Mouse (Mus musculus) kidney, embryonic 14.5 days (tissue): Measurements from ENCODE around the gene Gars. TPM values are rescaled to one million over a fixed set of nuclear protein-coding genes. Genes with fewer than 3 reads are reported as not detected.

ENCODE experiments used
- ATAC-seq: fragments of 200-750 bp; cut with Nextera tagmentation; 2 replicates; pipeline ENCODE4 v1.8.0; 2017; ENCODE audit warnings: moderate number of reproducible peaks, mild to moderate bottlenecking, moderate TSS enrichment, moderate library complexity; ENCODE audit not compliant: low FRiP score, low TSS enrichment
- H3K27ac ChIP-seq: fragments of 300-500 bp; sonication (generic); 2 replicates; pipeline ENCODE4 v1.5.1; 2014; ENCODE audit warnings: low read depth, mild to moderate bottlenecking, low read length, moderate library complexity, mixed read lengths
- H3K27me3 ChIP-seq: fragments of 300-500 bp; sonication (generic); 2 replicates; pipeline ENCODE4 v1.6.1; 2014; ENCODE audit warnings: mild to moderate bottlenecking, low read length; ENCODE audit not compliant: control insufficient read depth, insufficient read depth
- H3K36me3 ChIP-seq: fragments of 300-500 bp; sonication (generic); 2 replicates; pipeline ENCODE4 v1.6.1; 2014; ENCODE audit warnings: low read length, mixed read lengths; ENCODE audit not compliant: control insufficient read depth, insufficient read depth
- H3K4me1 ChIP-seq: fragments of 300-500 bp; sonication (generic); 2 replicates; pipeline ENCODE4 v1.6.1; 2014; ENCODE audit warnings: low read length, mixed read lengths; ENCODE audit not compliant: control insufficient read depth, insufficient read depth
- H3K4me2 ChIP-seq: fragments of 300-500 bp; sonication (generic); replicated peaks from 2 replicates; pipeline ENCODE4 v1.6.1; 2014; ENCODE audit warnings: low read depth, mild to moderate bottlenecking, low read length
- H3K4me3 ChIP-seq: fragments of 300-500 bp; sonication (generic); 2 replicates; pipeline ENCODE4 v1.5.1; 2014; ENCODE audit warnings: mild to moderate bottlenecking, low read length
- H3K9ac ChIP-seq: fragments of 300-500 bp; sonication (generic); 2 replicates; pipeline ENCODE4 v1.6.1; 2014; ENCODE audit warnings: low read depth, mild to moderate bottlenecking, low read length, moderate library complexity
- H3K9me3 ChIP-seq: fragments of 300-500 bp; sonication (generic); 2 replicates; pipeline ENCODE4 v1.6.1; 2016; ENCODE audit warnings: low read length; ENCODE audit not compliant: control insufficient read depth
- WGBS: fragments of 180-500 bp; shearing (Covaris S2); extraction: QIAGEN DNeasy Blood & Tissue Kit; methylation state at CpG from one replicate; pipeline ENCODE4 v1.1.7; 2014; 5-methylcytosine and 5-hydroxymethylcytosine counted together
- polyA plus RNA-seq: library from polyadenylated mRNA; unstranded; fragments of >200 nt; fragmentation: Nextera tagmentation; extraction: Ambion mirVana; gene quantifications from 2 replicates; pipeline ENCODE4 v1.2.1, GENCODE M21; 2014

Gars gene
- polyA plus RNA-seq, 1 experiment from 2014 or later: 153 TPM

- H3K36me3 ChIP-seq: no peaks in the 10 kb centered on the region
- peaks cover 22% of the 10 kb centered on the region for H3K27me3 ChIP-seq
- no peak for ATAC-seq
- H3K27ac ChIP-seq: no peak overlapping the region
- 71% methylated on average over 5 of the region's 5 CpGs for WGBS
- no peak overlapping the region for H3K9ac ChIP-seq
- no peak overlapping the region for H3K4me3 ChIP-seq
- H3K9me3 ChIP-seq: no peaks in the 10 kb centered on the region
- no peak overlapping the region for H3K4me2 ChIP-seq
- no peaks in the 10 kb centered on the region for H3K4me1 ChIP-seq
Measured at GRCm38 (mm10) chr6:55098603-55099002, 60.8 kb downstream of the Gars start.

GRCm38 (mm10) chr6:55108358-55108757, 70.6 kb downstream of the Gars start:
- no peak overlapping the region for H3K4me2 ChIP-seq
- H3K27ac ChIP-seq: no peak overlapping the region
- ATAC-seq: 0 out of 2 replicates have a peak, but pooled peaks have one; percentile 49
- no peaks in the 10 kb centered on the region for H3K9me3 ChIP-seq
- H3K4me3 ChIP-seq: no peak overlapping the region
- H3K9ac ChIP-seq: no peak overlapping the region
- H3K27me3 ChIP-seq: 0 out of 2 replicates have a peak, but pooled peaks cover 4% of the 10 kb centered on the region
- no peaks in the 10 kb centered on the region for H3K36me3 ChIP-seq
- H3K4me1 ChIP-seq: no peaks in the 10 kb centered on the region
- 10% methylated on average over 7 of the region's 7 CpGs for WGBS

- H3K9me3 ChIP-seq: no peaks in the 10 kb centered on the region
- 0 out of 2 replicates have a peak, but pooled peaks have one; percentile 39 for ATAC-seq
- H3K4me1 ChIP-seq: no peaks in the 10 kb centered on the region
- H3K4me3 ChIP-seq: peak overlapping the region; percentile 52
- H3K9ac ChIP-seq: peak overlapping the region; percentile 34
- H3K36me3 ChIP-seq: no peaks in the 10 kb centered on the region
- H3K27me3 ChIP-seq: peaks cover 68% of the 10 kb centered on the region
- under 1% methylated on average over 66 of the region's 68 CpGs for WGBS
- no peak overlapping the region for H3K27ac ChIP-seq
- H3K4me2 ChIP-seq: peak overlapping the region; percentile 84
Measured at GRCm38 (mm10) chr6:55117325-55118109, 79.7 kb downstream of the Gars start.

- no peak overlapping the region for H3K27ac ChIP-seq
- H3K9ac ChIP-seq: no peak overlapping the region
- H3K9me3 ChIP-seq: no peaks in the 10 kb centered on the region
- no peaks in the 10 kb centered on the region for H3K36me3 ChIP-seq
- H3K4me2 ChIP-seq: no peak overlapping the region
- H3K27me3 ChIP-seq: peaks cover 22% of the 10 kb centered on the region
- 30% methylated on average over 4 of the region's 4 CpGs for WGBS
- H3K4me3 ChIP-seq: no peak overlapping the region
- no peaks in the 10 kb centered on the region for H3K4me1 ChIP-seq
- no peak for ATAC-seq
Measured at GRCm38 (mm10) chr6:55123056-55123455, 85.2 kb downstream of the Gars start.

GRCm38 (mm10) chr6:55126576-55126975, 88.8 kb downstream of the Gars start:
- H3K36me3 ChIP-seq: no peaks in the 10 kb centered on the region
- ATAC-seq: no peak
- 83% methylated on average over 5 of the region's 5 CpGs for WGBS
- no peak overlapping the region for H3K4me2 ChIP-seq
- no peak overlapping the region for H3K4me3 ChIP-seq
- no peaks in the 10 kb centered on the region for H3K27me3 ChIP-seq
- H3K4me1 ChIP-seq: no peaks in the 10 kb centered on the region
- H3K9me3 ChIP-seq: no peaks in the 10 kb centered on the region
- H3K9ac ChIP-seq: no peak overlapping the region
- no peak overlapping the region for H3K27ac ChIP-seq

- Histone ChIP-seq H3K36me3 (no peaks in the 10 kb centered on the region), H3K4me3 (no peak overlapping the region), H3K9me3 (no peaks in the 10 kb centered on the region), H3K9ac (no peak overlapping the region), H3K4me2 (no peak overlapping the region), H3K27me3 (no peaks in the 10 kb centered on the region), H3K4me1 (no peaks in the 10 kb centered on the region), H3K27ac (no peak overlapping the region)
- no peak for ATAC-seq
Measured at GRCm38 (mm10) chr6:55128391-55128790, 90.6 kb downstream of the Gars start.

Other genes starting within 250 kb of the Gars start
- 4.5 and 5.9 TPM in 2 replicates for gene Znrf2, start 221.1 kb upstream of the Gars start, polyA plus RNA-seq
- gene Nod1, start 65.4 kb upstream of the Gars start, polyA plus RNA-seq: 1.8 and 3.6 TPM in 2 replicates
- 8.9 and 10.8 TPM in 2 replicates for gene Ggct, start 45.1 kb upstream of the Gars start, polyA plus RNA-seq
- gene Crhr2, start 95.0 kb downstream of the Gars start, polyA plus RNA-seq: not detected in 2 replicates
- gene Inmt, start 137.0 kb downstream of the Gars start, polyA plus RNA-seq: 3.6 and 4.0 TPM in 2 replicates
- gene Mindy4, start 165.4 kb downstream of the Gars start, polyA plus RNA-seq: 10.5 and 17.7 TPM in 2 replicates